Mouse (Mus musculus): ENCODE measurements around the gene Rbm42. TPM values are rescaled to one million over a fixed set of nuclear protein-coding genes. Genes with fewer than 3 reads are reported as not detected.

Gene Rbm42
- polyA plus RNA-seq (2015; fragmentation: Nextera tagmentation; extraction: Ambion mirVana): 69.8 and 70.7 TPM in 2 replicates

DNA sequence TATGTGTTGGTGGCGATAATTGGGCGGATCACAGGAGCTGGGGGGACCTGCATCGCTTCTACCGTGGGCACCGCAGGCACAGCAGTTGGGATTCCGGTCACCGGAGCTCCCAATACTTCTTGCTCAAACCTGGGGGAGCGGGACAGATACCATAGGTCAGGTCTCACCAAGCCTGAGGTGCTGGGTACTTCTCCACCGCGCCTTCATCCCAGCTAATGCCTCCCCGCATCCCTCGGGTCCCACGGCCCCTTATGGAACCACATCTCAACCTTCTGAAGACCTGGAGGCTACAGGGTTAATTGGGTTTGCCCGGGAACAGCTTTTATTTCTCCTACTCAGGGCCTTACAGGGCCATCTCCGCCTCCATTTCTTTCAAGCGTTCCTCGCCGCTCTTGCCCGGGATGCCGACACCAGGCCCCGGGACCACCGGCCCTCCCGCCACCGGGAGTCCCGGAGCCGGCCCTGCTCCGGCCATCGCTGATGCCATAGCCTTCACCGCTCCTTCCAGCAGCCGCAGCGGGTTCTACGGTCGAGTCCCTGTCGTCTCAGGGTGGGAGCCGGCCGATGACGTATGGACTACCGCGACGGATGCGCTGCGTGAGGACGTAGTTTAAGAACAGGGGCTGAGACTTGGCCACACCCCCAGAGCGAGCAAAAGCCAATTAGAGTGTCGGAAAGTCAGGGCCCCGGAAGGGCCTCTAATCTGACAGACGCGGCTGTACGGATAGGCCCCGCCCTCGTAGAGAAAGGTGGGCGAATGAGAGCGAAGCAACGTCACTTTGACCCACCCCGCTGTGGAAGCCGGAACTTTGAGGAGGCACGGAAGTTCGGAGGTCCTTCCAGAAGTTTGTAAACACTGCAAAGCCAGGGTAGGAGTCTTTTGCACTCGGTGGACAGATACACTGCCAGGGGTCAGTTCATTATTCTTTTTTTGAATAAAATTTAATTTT lies at the start of gene Rbm42:
TSS of gene Rbm42 (minus strand) at position 727 of the 950 bp plus-strand sequence.

DNA sequence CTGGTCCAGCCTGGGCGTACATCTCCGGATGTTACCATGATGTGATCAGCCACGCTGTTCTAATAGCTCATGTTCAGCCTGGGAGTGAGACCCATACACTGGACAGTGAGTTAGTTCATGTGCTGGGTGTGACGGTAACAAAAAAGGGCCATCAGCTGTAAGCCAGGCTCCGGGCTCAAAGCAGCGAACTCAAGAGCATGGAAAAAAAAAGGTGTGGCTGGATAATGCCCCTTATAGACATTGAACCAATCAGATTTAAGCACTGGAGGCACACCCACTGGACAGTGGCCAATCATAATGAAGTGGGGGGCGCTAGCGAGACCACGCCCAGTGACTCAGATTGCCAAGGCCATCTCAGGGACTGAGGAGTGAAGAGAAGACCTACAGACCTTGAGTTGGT lies 48.5 kb upstream of the Rbm42 start, which contains the start of gene 2200002J24Rik:
TSS of gene 2200002J24Rik (plus strand) at position 338 of the 400 bp plus-strand sequence.

DNA sequence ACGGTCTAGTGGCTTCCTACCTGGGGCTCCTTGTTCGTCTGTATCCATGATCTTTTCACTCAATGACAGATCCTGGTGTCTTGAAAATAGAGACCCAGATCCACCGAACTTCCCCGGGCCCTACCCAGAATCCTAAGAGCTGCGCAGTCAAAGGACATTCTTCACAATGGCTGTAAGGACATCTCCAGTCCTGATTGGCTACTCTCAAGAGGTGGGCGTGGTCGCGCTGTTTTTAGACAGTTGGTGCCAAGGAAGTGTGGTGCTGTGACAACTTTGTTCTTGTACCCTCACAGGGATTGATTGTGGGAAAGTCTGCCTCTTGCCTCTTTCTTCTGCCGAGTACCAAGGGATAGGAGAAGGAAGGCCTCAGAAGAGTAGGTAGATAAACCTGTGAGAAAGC lies 21.4 kb upstream of the Rbm42 start, which contains the start of gene Pmis2:
TSS of gene Pmis2 (minus strand) at position 126 of the 400 bp plus-strand sequence.

DNA sequence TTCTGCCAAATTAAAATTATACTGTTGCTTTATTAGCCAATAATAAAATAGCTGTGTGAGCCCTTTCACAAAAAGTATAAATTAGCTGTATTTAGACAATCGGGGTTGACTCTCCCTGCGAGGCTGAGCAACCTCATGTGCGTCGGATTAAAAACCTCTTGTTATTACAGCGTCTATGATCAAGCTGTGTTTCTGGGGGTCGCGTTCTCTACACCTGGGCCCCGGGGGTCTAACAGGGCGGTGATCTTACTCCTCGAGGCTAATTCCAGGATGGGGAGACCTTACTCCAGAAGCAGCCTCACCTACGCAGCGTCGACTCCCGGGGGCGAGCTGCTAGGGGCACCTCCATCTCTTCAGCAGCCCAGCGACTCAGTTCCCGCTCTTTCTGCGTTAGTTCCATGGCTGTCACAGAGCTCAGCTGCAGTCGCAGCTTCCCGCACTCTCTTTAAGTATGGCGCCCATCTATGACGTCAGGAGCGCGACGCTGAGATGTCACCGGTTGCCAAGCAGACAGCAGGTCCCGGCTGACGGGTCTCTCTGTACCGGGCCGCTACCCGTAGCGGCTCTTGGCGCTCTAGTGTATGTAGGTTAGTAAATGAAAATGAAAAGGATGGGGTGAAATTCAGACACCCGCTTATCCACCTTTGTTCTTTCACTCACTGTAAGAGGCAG lies 14.5 kb upstream of the Rbm42 start, which contains the start of gene Haus5:
TSS of gene Haus5 (minus strand) at position 466 of the 672 bp plus-strand sequence.

DNA sequence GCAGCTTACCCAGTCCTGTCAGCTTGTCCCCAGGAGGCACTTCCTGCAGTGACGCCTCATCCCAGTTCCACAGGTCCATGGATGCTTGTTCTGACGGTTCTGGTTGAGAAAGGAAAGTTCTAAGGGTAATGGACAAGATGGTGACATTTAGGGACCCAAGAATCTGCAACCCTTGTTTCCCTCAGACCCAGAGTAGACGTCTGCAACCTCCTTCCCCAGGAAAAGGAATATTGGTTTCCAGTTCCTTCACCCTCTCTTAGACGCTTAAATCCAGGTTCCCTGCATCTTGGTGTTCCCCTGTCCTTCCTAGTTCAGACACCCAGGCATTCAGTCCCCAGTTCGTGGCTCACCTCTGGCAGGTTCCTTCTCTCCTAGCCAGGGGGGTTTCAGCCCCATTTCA lies 14.4 kb downstream of the Rbm42 start, which contains the start of gene Etv2:
TSS of gene Etv2 (minus strand) at position 101 of the 400 bp plus-strand sequence.

DNA sequence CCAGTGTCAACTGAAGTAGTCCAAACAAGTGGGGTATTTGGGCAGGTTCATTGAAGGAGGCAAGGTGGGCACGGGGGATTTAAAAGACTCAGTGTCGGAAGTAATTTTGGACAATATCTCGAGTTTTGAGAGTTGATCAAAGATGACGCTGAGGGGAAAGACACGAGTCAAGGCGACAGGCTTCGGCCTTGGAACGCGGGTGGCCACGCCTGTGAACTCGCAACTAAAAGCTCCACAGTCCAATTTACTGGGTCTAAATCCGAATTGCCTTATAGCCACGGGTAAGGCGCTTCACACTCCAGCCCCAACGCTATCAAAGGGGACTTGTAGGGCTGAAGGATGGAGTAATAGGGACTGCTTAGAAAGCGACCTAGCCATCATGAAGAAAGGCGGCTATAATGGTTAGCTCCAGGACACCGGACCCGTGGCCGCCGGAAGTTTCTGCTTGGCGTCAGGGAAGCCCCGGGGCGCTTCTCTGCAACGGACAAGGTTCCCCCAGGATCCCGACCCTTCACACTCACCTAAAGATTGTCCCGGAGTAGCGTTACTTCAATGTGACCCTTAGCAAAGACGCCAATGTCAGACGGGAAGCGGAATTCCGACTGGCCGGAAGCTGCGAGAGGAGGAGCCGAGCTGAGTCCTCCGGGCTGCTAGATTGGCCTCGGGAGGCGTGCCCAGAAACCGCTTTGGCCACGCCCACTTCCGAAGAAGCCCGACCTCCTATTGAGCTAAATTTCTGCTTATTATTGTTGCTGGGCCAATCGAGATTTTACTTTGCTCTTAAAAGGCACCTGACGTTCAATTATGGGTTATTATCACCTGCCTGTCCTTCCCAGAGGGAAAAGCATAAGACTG lies 24.4 kb downstream of the Rbm42 start, which contains the start of gene Cox6b1:
TSS of gene Cox6b1 (minus strand) at position 622 of the 855 bp plus-strand sequence.

DNA sequence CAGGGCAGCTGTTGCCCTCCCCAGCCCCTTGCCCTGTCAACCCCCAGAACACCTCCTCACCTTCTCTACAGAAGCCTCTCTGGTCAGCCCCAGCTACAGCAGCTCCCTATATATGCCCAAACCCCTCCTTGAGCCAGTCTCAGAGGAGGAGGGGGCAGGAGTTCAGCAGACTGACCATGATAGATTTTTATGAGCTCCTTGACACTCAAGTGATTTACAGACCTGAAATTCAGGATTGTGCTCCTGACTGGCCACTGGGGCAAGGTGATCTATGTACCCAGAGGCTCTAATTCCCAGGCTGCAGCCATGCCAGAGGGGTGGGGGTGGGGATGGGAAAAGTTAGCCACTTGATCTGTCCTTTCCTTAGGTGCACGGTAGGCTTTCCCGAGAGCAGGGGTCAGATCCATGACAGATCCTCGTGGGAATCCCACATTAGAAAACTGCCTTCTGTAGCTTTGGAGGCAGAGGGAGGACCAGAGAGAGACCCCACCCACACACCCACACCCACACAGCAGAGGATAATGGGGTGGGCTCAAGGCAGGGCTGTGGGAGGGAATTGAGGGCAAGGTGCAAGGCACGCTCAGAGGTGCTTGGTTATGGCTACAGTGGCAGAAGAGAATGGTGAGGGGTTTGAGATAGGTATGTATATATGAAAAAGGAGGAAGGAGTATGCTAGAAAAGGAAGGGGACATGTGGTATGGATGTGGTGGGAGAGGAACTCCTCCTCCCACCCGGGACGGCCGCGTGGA lies 37.3 kb downstream of the Rbm42 start, which contains the start of gene Upk1a:
TSS of gene Upk1a (minus strand) at position 194 of the 749 bp plus-strand sequence.

DNA sequence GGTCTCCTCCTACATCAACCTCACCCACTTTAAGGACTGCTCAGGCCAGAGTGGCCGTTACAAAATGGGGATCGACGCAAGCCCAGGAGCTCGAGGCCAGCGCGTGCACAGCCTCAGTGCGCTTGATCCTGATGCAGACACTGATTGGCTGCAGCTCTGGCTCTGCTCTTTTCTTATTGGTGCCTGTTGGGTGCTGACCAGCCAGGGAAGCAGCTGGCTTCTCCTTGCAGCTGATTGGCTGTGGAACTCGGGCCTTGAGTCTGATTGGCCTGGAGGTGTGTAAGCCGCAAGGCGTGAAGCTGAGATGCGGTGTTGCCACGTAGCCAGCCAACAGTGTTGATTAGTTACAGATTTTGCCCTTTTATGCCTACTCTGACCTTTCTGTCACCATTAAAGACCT lies 51.3 kb downstream of the Rbm42 start, which contains the start of gene Zbtb32:
TSS of gene Zbtb32 (minus strand) at position 124 of the 400 bp plus-strand sequence.

Other genes with a start within 250 kb of the Rbm42 start
- 396 and 576 TPM in 2 replicates for gene Tyrobp, start 236.6 kb downstream of the Rbm42 start, polyA plus RNA-seq (2015; fragmentation: Nextera tagmentation; extraction: Ambion mirVana)
- gene Hcst, start 230.5 kb downstream of the Rbm42 start, polyA plus RNA-seq (2015; fragmentation: Nextera tagmentation; extraction: Ambion mirVana): 32.8 and 46.4 TPM in 2 replicates
- 4.5 and 5.9 TPM in 2 replicates for gene Nfkbid, start 228.6 kb downstream of the Rbm42 start, polyA plus RNA-seq (2015; fragmentation: Nextera tagmentation; extraction: Ambion mirVana)
- gene Aplp1, start 204.8 kb downstream of the Rbm42 start, polyA plus RNA-seq (2015; fragmentation: Nextera tagmentation; extraction: Ambion mirVana): 2.0 and 2.3 TPM in 2 replicates
- gene Kirrel2, start 192.6 kb downstream of the Rbm42 start, polyA plus RNA-seq (2015; fragmentation: Nextera tagmentation; extraction: Ambion mirVana): 0.04 and 0.23 TPM in 2 replicates
- gene Nphs1, start 192.0 kb downstream of the Rbm42 start, polyA plus RNA-seq (2015; fragmentation: Nextera tagmentation; extraction: Ambion mirVana): 0.21 and 0.32 TPM in 2 replicates
- gene Prodh2, start 156.7 kb downstream of the Rbm42 start, polyA plus RNA-seq (2015; fragmentation: Nextera tagmentation; extraction: Ambion mirVana): 0.10 TPM in 1 of 2 replicates, not detected in the other
- 3.5 TPM in 2 replicates for gene Arhgap33, start 115.3 kb downstream of the Rbm42 start, polyA plus RNA-seq (2015; fragmentation: Nextera tagmentation; extraction: Ambion mirVana)
- gene Hspb6, start 98.1 kb downstream of the Rbm42 start, polyA plus RNA-seq (2015; fragmentation: Nextera tagmentation; extraction: Ambion mirVana): 14.6 and 14.7 TPM in 2 replicates
- 2.5 and 3.4 TPM in 2 replicates for gene Proser3, start 98.0 kb downstream of the Rbm42 start, polyA plus RNA-seq (2015; fragmentation: Nextera tagmentation; extraction: Ambion mirVana)
- 38.8 and 42.2 TPM in 2 replicates for gene Lin37, start 90.5 kb downstream of the Rbm42 start, polyA plus RNA-seq (2015; fragmentation: Nextera tagmentation; extraction: Ambion mirVana)
- 61.2 and 70.3 TPM in 2 replicates for gene U2af1l4, start 87.0 kb downstream of the Rbm42 start, polyA plus RNA-seq (2015; fragmentation: Nextera tagmentation; extraction: Ambion mirVana)
- gene Gm49396, start 87.0 kb downstream of the Rbm42 start, polyA plus RNA-seq (2015; fragmentation: Nextera tagmentation; extraction: Ambion mirVana): 4.4 and 4.9 TPM in 2 replicates
- 105 and 115 TPM in 2 replicates for gene Psenen, start 86.7 kb downstream of the Rbm42 start, polyA plus RNA-seq (2015; fragmentation: Nextera tagmentation; extraction: Ambion mirVana)
- 2.4 and 2.9 TPM in 2 replicates for gene Igflr1, start 84.9 kb downstream of the Rbm42 start, polyA plus RNA-seq (2015; fragmentation: Nextera tagmentation; extraction: Ambion mirVana)
- gene Kmt2b, start 61.6 kb downstream of the Rbm42 start, polyA plus RNA-seq (2015; fragmentation: Nextera tagmentation; extraction: Ambion mirVana): 6.0 and 8.5 TPM in 2 replicates
- 0.21 and 0.22 TPM in 2 replicates for gene Zbtb32, start 51.4 kb downstream of the Rbm42 start, polyA plus RNA-seq (2015; fragmentation: Nextera tagmentation; extraction: Ambion mirVana)
- 0.15 and 0.19 TPM in 2 replicates for gene Upk1a, start 37.5 kb downstream of the Rbm42 start, polyA plus RNA-seq (2015; fragmentation: Nextera tagmentation; extraction: Ambion mirVana)
- 695 and 741 TPM in 2 replicates for gene Cox6b1, start 24.2 kb downstream of the Rbm42 start, polyA plus RNA-seq (2015; fragmentation: Nextera tagmentation; extraction: Ambion mirVana)
- not detected in 2 replicates for gene Etv2, start 14.5 kb downstream of the Rbm42 start, polyA plus RNA-seq (2015; fragmentation: Nextera tagmentation; extraction: Ambion mirVana)
- gene Haus5, start 14.7 kb upstream of the Rbm42 start, polyA plus RNA-seq (2015; fragmentation: Nextera tagmentation; extraction: Ambion mirVana): 41.0 and 45.0 TPM in 2 replicates
- not detected in 2 replicates for gene Pmis2, start 21.3 kb upstream of the Rbm42 start, polyA plus RNA-seq (2015; fragmentation: Nextera tagmentation; extraction: Ambion mirVana)
- 0.49 and 1.6 TPM in 2 replicates for gene 2200002J24Rik, start 48.6 kb upstream of the Rbm42 start, polyA plus RNA-seq (2015; fragmentation: Nextera tagmentation; extraction: Ambion mirVana)
- 1.3 and 1.6 TPM in 2 replicates for gene Atp4a, start 61.9 kb upstream of the Rbm42 start, polyA plus RNA-seq (2015; fragmentation: Nextera tagmentation; extraction: Ambion mirVana)
- gene Tmem147, start 79.2 kb upstream of the Rbm42 start, polyA plus RNA-seq (2015; fragmentation: Nextera tagmentation; extraction: Ambion mirVana): 128 and 142 TPM in 2 replicates
- 0.25 and 0.27 TPM in 2 replicates for gene Gapdhs, start 93.4 kb upstream of the Rbm42 start, polyA plus RNA-seq (2015; fragmentation: Nextera tagmentation; extraction: Ambion mirVana)
- 2.2 and 4.9 TPM in 2 replicates for gene Sbsn, start 101.2 kb upstream of the Rbm42 start, polyA plus RNA-seq (2015; fragmentation: Nextera tagmentation; extraction: Ambion mirVana)
- gene Dmkn, start 113.4 kb upstream of the Rbm42 start, polyA plus RNA-seq (2015; fragmentation: Nextera tagmentation; extraction: Ambion mirVana): 25.5 and 26.9 TPM in 2 replicates
- 1.9 and 2.6 TPM in 2 replicates for gene Krtdap, start 137.6 kb upstream of the Rbm42 start, polyA plus RNA-seq (2015; fragmentation: Nextera tagmentation; extraction: Ambion mirVana)
- gene Ffar2, start 173.5 kb upstream of the Rbm42 start, polyA plus RNA-seq (2015; fragmentation: Nextera tagmentation; extraction: Ambion mirVana): 1.7 and 2.7 TPM in 2 replicates
- gene Ffar3, start 205.9 kb upstream of the Rbm42 start, polyA plus RNA-seq (2015; fragmentation: Nextera tagmentation; extraction: Ambion mirVana): not detected in 2 replicates
- 0.18 and 0.27 TPM in 2 replicates for gene Ffar1, start 211.2 kb upstream of the Rbm42 start, polyA plus RNA-seq (2015; fragmentation: Nextera tagmentation; extraction: Ambion mirVana)
- gene Cd22, start 230.0 kb upstream of the Rbm42 start, polyA plus RNA-seq (2015; fragmentation: Nextera tagmentation; extraction: Ambion mirVana): 3.1 and 3.2 TPM in 2 replicates

Measured in spleen, postnatal 0 days (tissue).